Mouse (Mus musculus) adrenal gland (tissue): ENCODE data around the gene Eci1.
"Not testable (repeated sequence)": the region's sequence is repeated elsewhere in the genome, so short reads cannot be mapped to it uniquely, and the experiment has no call there.

ENCODE experiments used
- intact Hi-C: fragments of 180-260 bp; cut with DNase I; formaldehyde crosslinking; loops from one replicate; pipeline ENCODE4 v1.15.1; 2025

Gene Eci1

GRCm38 (mm10) chr17:24437016-24437415, 10.6 kb downstream of the Eci1 start:
- intact Hi-C loops: no loop called here

- intact Hi-C loops: no loop called here
Measured at GRCm38 (mm10) chr17:24440377-24440776, 13.9 kb downstream of the Eci1 start.

GRCm38 (mm10) chr17:24441148-24441547, 14.7 kb downstream of the Eci1 start:
- intact Hi-C loops: no loop called here

GRCm38 (mm10) chr17:24442107-24442506, 15.7 kb downstream of the Eci1 start:
- intact Hi-C loops: no loop called here

- intact Hi-C loops: no loop called here
Measured at GRCm38 (mm10) chr17:24442632-24443155, 16.3 kb downstream of the Eci1 start, which contains the start of gene Dnase1l2. Dnase1l2 (minus strand) TSS chr17:24443105.

- intact Hi-C loops: no loop called here
Measured at GRCm38 (mm10) chr17:24443409-24443808, 17.0 kb downstream of the Eci1 start.

- intact Hi-C loops: no loop called here
Measured at GRCm38 (mm10) chr17:24446590-24446989, 20.1 kb downstream of the Eci1 start.

GRCm38 (mm10) chr17:24449507-24449906, 23.1 kb downstream of the Eci1 start:
- intact Hi-C loops: no loop called here

GRCm38 (mm10) chr17:24451220-24451619, 24.8 kb downstream of the Eci1 start:
- intact Hi-C loops: no loop called here

GRCm38 (mm10) chr17:24453372-24453771, 26.9 kb downstream of the Eci1 start:
- intact Hi-C loops: no loop called here

- intact Hi-C loops: no loop called here
Measured at GRCm38 (mm10) chr17:24454218-24454755, 27.8 kb downstream of the Eci1 start.

- intact Hi-C loops: no loop called here
Measured at GRCm38 (mm10) chr17:24454756-24455522, 28.5 kb downstream of the Eci1 start.

- intact Hi-C loops: not testable (repeated sequence)
Measured at GRCm38 (mm10) chr17:24455523-24456206, 29.2 kb downstream of the Eci1 start.

GRCm38 (mm10) chr17:24461580-24461979, 35.1 kb downstream of the Eci1 start:
- intact Hi-C loops: no loop called here

GRCm38 (mm10) chr17:24462932-24463331, 36.5 kb downstream of the Eci1 start:
- intact Hi-C loops: no loop called here

GRCm38 (mm10) chr17:24463374-24464133, 37.1 kb downstream of the Eci1 start:
- intact Hi-C loops: no loop called here

- intact Hi-C loops: no loop called here
Measured at GRCm38 (mm10) chr17:24468636-24469246, 42.3 kb downstream of the Eci1 start.

GRCm38 (mm10) chr17:24469336-24469909, 43.0 kb downstream of the Eci1 start:
- intact Hi-C loops: no loop called here

- intact Hi-C loops: no loop called here
Measured at GRCm38 (mm10) chr17:24469910-24470602, 43.6 kb downstream of the Eci1 start, which contains the start of the genes E4f1 and Pgp. E4f1 (minus strand) TSS chr17:24470313. Pgp (plus strand) TSS chr17:24470392.
